Mouse (Mus musculus) brain, embryonic 14.5 days (tissue): ENCODE measurements around the gene Blm.

Source experiments
- CTCF ChIP-seq: fragments of 200-500 bp; IDR thresholded peaks from 2 replicates; pipeline ENCODE4 v1.5.1; 2012; ENCODE audit warnings: inconsistent platforms, mild to moderate bottlenecking, moderate library complexity, borderline replicate concordance; ENCODE audit not compliant: insufficient read depth, insufficient read length; ENCODE audit errors: extremely low read depth
- POLR2A ChIP-seq: fragments of 200-500 bp; IDR thresholded peaks from 2 replicates; pipeline ENCODE4 v1.6.1; 2012; ENCODE audit warnings: mild to moderate bottlenecking, inconsistent platforms, borderline replicate concordance; ENCODE audit not compliant: poor library complexity, insufficient read depth, insufficient read length, severe bottlenecking; ENCODE audit errors: extremely low read depth

DNA sequence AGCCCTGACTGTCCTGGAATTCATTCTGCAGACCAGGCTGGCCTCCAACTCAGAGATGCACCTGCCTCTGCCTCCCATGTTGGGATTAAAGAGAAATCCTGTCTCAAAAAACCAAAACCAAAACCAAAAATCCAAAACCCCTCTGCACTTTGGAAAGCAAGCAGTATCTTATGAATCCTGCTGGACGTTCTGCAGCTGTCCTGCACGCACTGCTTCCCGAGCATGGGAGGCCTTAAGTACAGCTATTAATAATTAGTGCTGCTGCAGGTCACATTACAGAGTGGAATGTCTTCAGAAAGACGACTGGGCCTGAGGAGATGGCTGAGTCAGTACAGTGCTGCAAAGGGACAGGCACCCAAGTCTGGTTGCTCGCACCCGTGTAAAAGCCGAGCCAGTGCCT, 73.0 kb downstream of the Blm start:
- TF ChIP-seq CTCF (no peak), POLR2A (no peak)
